Mouse (Mus musculus): ENCODE data around the gene Gsn.

The Gsn gene

GRCm38 (mm10) chr2:35233898-35234297, 22.3 kb upstream of the Gsn start:
- ChIA-PET CTCF (no interaction called here), POLR2A (no interaction called here)

- ChIA-PET CTCF (no interaction called here), POLR2A (no interaction called here)
Measured at GRCm38 (mm10) chr2:35235021-35235420, 21.2 kb upstream of the Gsn start.

- CTCF ChIA-PET, result interaction anchor here in 3 of 4 experiments (0.7 to 1.7 kb wide), 3 partner anchors 9 to 30 kb away, joined by 3 to 6 read pairs (median 3); no protein-coding TSS in a partner anchor
- POLR2A ChIA-PET, result no interaction called here
Measured at GRCm38 (mm10) chr2:35244241-35244640, 11.9 kb upstream of the Gsn start.

- ChIA-PET CTCF (no interaction called here), POLR2A (no interaction called here)
Measured at GRCm38 (mm10) chr2:35247763-35248162, 8.4 kb upstream of the Gsn start.

GRCm38 (mm10) chr2:35252733-35253132, 3.4 kb upstream of the Gsn start:
- CTCF ChIA-PET, result interaction anchor here in 2 of 4 experiments (0.6 to 1.5 kb wide), 5 partner anchors 8 to 440 kb away, joined by 3 to 7 read pairs (median 3); no protein-coding TSS in a partner anchor
- POLR2A ChIA-PET, result interaction anchor here in 2 of 4 experiments (0.6 to 2.9 kb wide), 4 partner anchors 11 to 84 kb away, joined by 3 to 7 read pairs (median 4); partner anchors contain the start of gene Stom (in 1 of the 2)

GRCm38 (mm10) chr2:35253751-35254150, 2.4 kb upstream of the Gsn start:
- CTCF ChIA-PET, result interaction anchor here in 1 of 4 experiments (0.8 to 0.9 kb wide), 2 partner anchors 35 to 39 kb away, joined by 3 to 4 read pairs; no protein-coding TSS in a partner anchor
- POLR2A ChIA-PET, result interaction anchor here in 2 of 4 experiments (1.6 to 2.9 kb wide), 2 partner anchors 11 to 482 kb away, joined by 4 to 7 read pairs; partner anchors contain the start of gene Hspa5 (in 1 of the 2)

- ChIA-PET POLR2A (interaction anchor here in 1 of 4 experiments (1.6 to 2.2 kb wide), 2 partner anchors 10 to 483 kb away, joined by 4 to 11 read pairs; partner anchors contain the start of gene Hspa5), CTCF (interaction anchor here (0.6 to 2.0 kb wide), 4 partner anchors 10 to 40 kb away, joined by 4 to 8 read pairs (median 6); no protein-coding TSS in a partner anchor)
Measured at GRCm38 (mm10) chr2:35255004-35255403, 1.2 kb upstream of the Gsn start.

GRCm38 (mm10) chr2:35255462-35255861, 718 bp upstream of the Gsn start:
- CTCF ChIA-PET, result interaction anchor here (0.6 to 2.0 kb wide), 8 partner anchors 10 to 142 kb away, joined by 3 to 10 read pairs (median 4); no protein-coding TSS in a partner anchor

GRCm38 (mm10) chr2:35256932-35257331, 752 bp downstream of the Gsn start:
- CTCF ChIA-PET, result interaction anchor here in 3 of 4 experiments (1.2 to 2.0 kb wide), 5 partner anchors 8 to 13 kb away, joined by 4 to 10 read pairs (median 5); no protein-coding TSS in a partner anchor
- POLR2A ChIA-PET, result interaction anchor here in 2 of 4 experiments (0.8 to 2.2 kb wide), 6 partner anchors 8 to 189 kb away, joined by 3 to 11 read pairs (median 5); no protein-coding TSS in a partner anchor

More at GRCm38 (mm10) chr2:35255462-35255861, 718 bp upstream of the Gsn start:
- POLR2A ChIA-PET, result interaction anchor here in 3 of 4 experiments (0.9 to 2.2 kb wide), 7 partner anchors 10 to 484 kb away, joined by 3 to 11 read pairs (median 6); partner anchors contain the start of gene Hspa5 (in 1 of the 3)

- ChIA-PET POLR2A (interaction anchor here in 1 of 4 experiments (0.6 to 1.1 kb wide), 2 partner anchors 9 to 13 kb away, joined by 3 to 6 read pairs; no protein-coding TSS in a partner anchor), CTCF (no interaction called here)
Measured at GRCm38 (mm10) chr2:35257886-35258285, 1.7 kb downstream of the Gsn start.

- ChIA-PET CTCF (no interaction called here), POLR2A (interaction anchor here in 1 of 4 experiments (1.1 kb wide), 1 partner anchor 9 kb away, joined by 6 read pairs; no protein-coding TSS in a partner anchor)
Measured at GRCm38 (mm10) chr2:35258590-35258989, 2.4 kb downstream of the Gsn start.

GRCm38 (mm10) chr2:35259338-35260080, 3.3 kb downstream of the Gsn start:
- POLR2A ChIA-PET, result interaction anchor here in 1 of 4 experiments (1.2 kb wide), 1 partner anchor 10 kb away, joined by 4 read pairs; no protein-coding TSS in a partner anchor
- CTCF ChIA-PET, result interaction anchor here in 1 of 4 experiments (1.1 kb wide), 1 partner anchor 10 kb away, joined by 3 read pairs; no protein-coding TSS in a partner anchor

- ChIA-PET POLR2A (interaction anchor here in 1 of 4 experiments (1.2 kb wide), 1 partner anchor 9 kb away, joined by 4 read pairs; no protein-coding TSS in a partner anchor), CTCF (interaction anchor here in 3 of 4 experiments (0.6 to 1.1 kb wide), 3 partner anchors 10 to 1492 kb away, joined by 3 to 9 read pairs (median 3); no protein-coding TSS in a partner anchor)
Measured at GRCm38 (mm10) chr2:35260291-35260690, 4.1 kb downstream of the Gsn start.

GRCm38 (mm10) chr2:35264095-35264494, 7.9 kb downstream of the Gsn start:
- ChIA-PET POLR2A (interaction anchor here in 1 of 4 experiments (1.7 kb wide), 1 partner anchor 11 kb away, joined by 7 read pairs; no protein-coding TSS in a partner anchor), CTCF (interaction anchor here in 3 of 4 experiments (0.7 to 2.5 kb wide), 5 partner anchors 12 to 133 kb away, joined by 3 to 9 read pairs (median 5); no protein-coding TSS in a partner anchor)

- CTCF ChIA-PET, result interaction anchor here (0.5 to 2.5 kb wide), 19 partner anchors 9 to 1843 kb away, joined by 3 to 10 read pairs (median 4); partner anchors contain the start of gene Gsn (in 2 of the 4)
- POLR2A ChIA-PET, result interaction anchor here in 3 of 4 experiments (0.6 to 1.9 kb wide), 8 partner anchors 8 to 72 kb away, joined by 3 to 11 read pairs (median 5); partner anchors contain the start of genes Gsn (in 3 of the 3) and Stom (in 1 of the 3)
Measured at GRCm38 (mm10) chr2:35265296-35265695, 9.1 kb downstream of the Gsn start.

GRCm38 (mm10) chr2:35265775-35266174, 9.6 kb downstream of the Gsn start:
- POLR2A ChIA-PET, result interaction anchor here in 3 of 4 experiments (0.6 to 1.9 kb wide), 10 partner anchors 8 to 1817 kb away, joined by 3 to 11 read pairs (median 4); partner anchors contain the start of genes Gsn (in 3 of the 3) and Stom (in 1 of the 3)

GRCm38 (mm10) chr2:35266251-35266905, 10.2 kb downstream of the Gsn start:
- POLR2A ChIA-PET, result interaction anchor here in 3 of 4 experiments (0.6 to 2.1 kb wide), 10 partner anchors 9 to 1817 kb away, joined by 3 to 11 read pairs (median 4); partner anchors contain the start of genes Gsn (in 2 of the 3) and Stom (in 1 of the 3)
- CTCF ChIA-PET, result interaction anchor here (0.5 to 2.5 kb wide), 16 partner anchors 10 to 200 kb away, joined by 3 to 10 read pairs (median 5); partner anchors contain the start of gene Gsn (in 2 of the 4)

More at GRCm38 (mm10) chr2:35265775-35266174, 9.6 kb downstream of the Gsn start:
- CTCF ChIA-PET, result interaction anchor here (0.5 to 2.5 kb wide), 19 partner anchors 10 to 1844 kb away, joined by 3 to 10 read pairs (median 4); partner anchors contain the start of gene Gsn (in 2 of the 4)

Data from embryonic stem cell, embryonic (primary cell).